Comparison of ENCODE assay signal across 29 mouse cellular contexts in the genomic region with DNA sequence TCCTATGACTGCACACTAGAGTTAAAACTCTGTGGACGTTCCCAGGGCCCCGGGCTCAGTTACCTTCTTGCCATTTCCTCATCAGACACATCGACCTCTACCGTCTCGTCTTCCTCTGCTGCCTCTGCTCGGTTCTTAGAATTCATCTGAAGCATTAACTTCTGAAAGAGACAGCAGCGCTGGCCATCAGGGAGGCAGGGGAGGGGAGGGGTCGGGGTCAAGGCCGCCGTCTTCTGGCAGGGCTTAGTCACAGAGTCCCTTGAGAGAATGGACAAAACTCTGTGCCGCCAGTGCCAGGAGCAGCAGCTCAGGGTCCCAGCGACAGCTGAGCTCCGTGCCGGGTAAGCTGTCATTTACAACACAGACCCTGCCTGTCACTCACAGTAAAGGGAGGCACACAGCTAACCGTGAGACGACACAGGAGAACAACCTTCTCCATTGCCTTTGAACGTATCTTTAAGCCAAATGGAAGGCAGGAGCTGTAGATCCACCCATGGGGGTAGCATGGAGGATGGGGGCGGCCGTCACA. TPM values are rescaled to one million over a fixed set of nuclear protein-coding genes. Genes with fewer than 3 reads are reported as not detected.
A peak's percentile ranks its signal among the peaks of the same experiment; 100 is the strongest.
DNase-seq lines count a peak whose midpoint lies in the region; ATAC-seq lines count a peak whose summit lies in the region.
"Had no signal": no experiment of that assay in that cellular context is flagged by ENCODE, and none has a peak within 500 bp of the region (broad histone marks: within the 10 kb centered on the region; RNA-seq: fewer than 3 reads in every experiment).

No protein-coding gene starts in this region.

- peak; percentile 33 to 65 for DNase-seq in adrenal gland, adult (ENCODE audit: inconsistent age in 2 of 2, low spot score in 1 of 2)
- DNase-seq in adrenal gland, postnatal 4 days (ENCODE audit: low spot score in 2 of 2), result no peak
- DNase-seq in hindbrain, embryonic 11.5 days (ENCODE audit: low spot score), result peak; percentile 18
- peak; percentile 52 for DNase-seq in adrenal gland, postnatal 10 days
- DNase-seq in mesoderm, embryonic 11.5 days (ENCODE audit: low read depth, low spot score), result peak; percentile 11
- DNase-seq in heart, postnatal 36 days, result no peak
- no peak for DNase-seq in right cerebral cortex, postnatal 4 days
- DNase-seq: cerebellum, postnatal 14 days; gastrocnemius, postnatal 14 days; heart, adult 11 months; heart, postnatal 4 days; kidney, adult 2 months; layer of hippocampus, postnatal 36 days; left cerebral cortex, postnatal 4 days; liver, postnatal 0 days; lung, postnatal 4 days; right cerebral cortex, adult 18-20 months had no signal

- intact Hi-C loops in heart, postnatal 36 days (cut with DNase I), result no loop called here

- H3K27me3 ChIP-seq in hindbrain, embryonic 11.5 days (ENCODE audit: control insufficient read depth, insufficient read depth, low read length), result no peaks in the 10 kb centered on the region
- H3K27me3 ChIP-seq in hindbrain, embryonic 13.5 days, result no peaks in the 10 kb centered on the region
- H3K27me3 ChIP-seq: CH12.LX; intestine, embryonic 15.5 days; liver, embryonic 12.5 days; megakaryocyte, embryonic 14.5 days; neural tube, embryonic 15.5 days had no signal

- H3K9ac ChIP-seq in hindbrain, embryonic 11.5 days (ENCODE audit: low read depth, low read length), result no peak overlapping the region
- H3K9ac ChIP-seq in hindbrain, embryonic 13.5 days, result no peak overlapping the region
- H3K9ac ChIP-seq: intestine, embryonic 15.5 days; liver, embryonic 12.5 days; liver, postnatal 0 days; neural tube, embryonic 15.5 days had no signal

- peaks cover 4% of the 10 kb centered on the region; the same call in 1 of the 2 replicates for H3K36me3 ChIP-seq in hindbrain, embryonic 11.5 days (ENCODE audit: control insufficient read depth, insufficient read depth, low read length)
- H3K36me3 ChIP-seq in hindbrain, embryonic 13.5 days, result peaks cover 77% of the 10 kb centered on the region

- WGBS in hindbrain, embryonic 11.5 days, result 70% methylated on average over 19 of the region's 19 CpGs
- WGBS in hindbrain, embryonic 13.5 days, result 65% methylated on average over 19 of the region's 19 CpGs

- no peak overlapping the region for H3K4me3 ChIP-seq in hindbrain, embryonic 11.5 days (ENCODE audit: low read depth, low read length)
- no peak overlapping the region for H3K4me3 ChIP-seq in hindbrain, embryonic 13.5 days
- H3K4me3 ChIP-seq: intestine, embryonic 15.5 days; liver, embryonic 12.5 days; megakaryocyte, embryonic 14.5 days; neural tube, embryonic 15.5 days had no signal

- H3K4me1 ChIP-seq in hindbrain, embryonic 11.5 days (replicated peaks; ENCODE audit: control insufficient read depth, insufficient read depth, low read length), result peaks cover 3% of the 10 kb centered on the region; the same call in 1 of the 2 replicates
- H3K4me1 ChIP-seq in hindbrain, embryonic 13.5 days (replicated peaks), result peaks cover 15% of the 10 kb centered on the region; the same call in 1 of the 2 replicates
- H3K4me1 ChIP-seq: intestine, embryonic 15.5 days; liver, embryonic 12.5 days; megakaryocyte, embryonic 14.5 days had no signal

- no peak overlapping the region for H3K4me2 ChIP-seq in hindbrain, embryonic 11.5 days (replicated peaks; ENCODE audit: low read depth, low read length)
- H3K4me2 ChIP-seq in hindbrain, embryonic 13.5 days, result no peak overlapping the region
- H3K4me2 ChIP-seq: heart, embryonic 11.5 days; intestine, embryonic 15.5 days; liver, embryonic 12.5 days; neural tube, embryonic 15.5 days had no signal

- H3K27ac ChIP-seq in hindbrain, embryonic 11.5 days (ENCODE audit: low read depth, low read length), result no peak overlapping the region
- H3K27ac ChIP-seq in hindbrain, embryonic 13.5 days, result no peak overlapping the region
- H3K27ac ChIP-seq: hindbrain, postnatal 0 days; intestine, embryonic 15.5 days; kidney, postnatal 0 days; liver, embryonic 12.5 days; neural tube, embryonic 15.5 days had no signal

- ATAC-seq in hindbrain, embryonic 11.5 days (ENCODE audit: low FRiP score), result no peak; the same call in 1 of the 2 replicates
- no peak for ATAC-seq in hindbrain, embryonic 13.5 days (ENCODE audit: low FRiP score)
- ATAC-seq: activated CD4-positive, CD25-positive, alpha-beta regulatory T cell, adult 4 months; forebrain, embryonic 14.5 days; hindbrain, postnatal 0 days; intestine, embryonic 15.5 days; liver, embryonic 12.5 days; liver, postnatal 0 days; lung, postnatal 0 days had no signal

- H3K9me3 ChIP-seq in hindbrain, embryonic 11.5 days (ENCODE audit: control insufficient read depth, low read length), result no peaks in the 10 kb centered on the region
- H3K9me3 ChIP-seq in hindbrain, embryonic 13.5 days, result peaks cover 2% of the 10 kb centered on the region; the same call in 1 of the 2 replicates
- H3K9me3 ChIP-seq: intestine, embryonic 15.5 days; liver, embryonic 12.5 days; megakaryocyte, embryonic 14.5 days; neural tube, embryonic 15.5 days had no signal

RNA-seq across cellular contexts. Expression of gene Mphosph6, which starts 9.1 kb away (rescaled TPM):
- 10 to 100 TPM; 28.5 to 35.7 TPM for total RNA-seq in adrenal gland, postnatal 4 days (2021)
- polyA plus RNA-seq in hindbrain, embryonic 11.5 days (2014; fragmentation: Nextera tagmentation; extraction: Ambion mirVana), result 57.7 and 59.0 TPM in 2 replicates
- 36.4 and 37.5 TPM in 2 replicates for polyA plus RNA-seq in hindbrain, embryonic 13.5 days (2015; fragmentation: Nextera tagmentation; extraction: Ambion mirVana)
- total RNA-seq in adrenal gland, postnatal 10 days (2021), result 10 to 100 TPM; 16.8 to 20.5 TPM
- total RNA-seq in heart, postnatal 36 days (2021), result 1 to 10 TPM; 6.8 to 9.4 TPM

Comparison
In these comparisons a context has a peak if more than half of its experiments do, and no peak if none do; other contexts are left out.
1. DNase-seq: peak in adrenal gland, adult (2 of 2), hindbrain, embryonic 11.5 days (single experiment), adrenal gland, postnatal 10 days (single experiment) and mesoderm, embryonic 11.5 days (single experiment); none in adrenal gland, postnatal 4 days (0 of 2), heart, postnatal 36 days (0 of 2) and right cerebral cortex, postnatal 4 days (single experiment).